Mouse (Mus musculus) forebrain, postnatal 0 days (tissue): ENCODE data around the gene Naa20. TPM values are rescaled to one million over a fixed set of nuclear protein-coding genes. Genes with fewer than 3 reads are reported as not detected.
A peak's percentile ranks its signal among the peaks of the same experiment; 100 is the strongest.

Source experiments
- ATAC-seq: fragments of 200-750 bp; cut with Nextera tagmentation; 2 replicates; pipeline ENCODE4 v1.8.0; 2017; ENCODE audit warnings: mild to moderate bottlenecking, moderate library complexity
- DNase-seq: peaks from one replicate; pipeline ENCODE4 v3.0.0-alpha.2; 2015
- H3K27ac ChIP-seq: fragments of 300-500 bp; sonication (generic); 2 replicates; pipeline ENCODE4 v1.5.1; 2014; ENCODE audit warnings: low read depth, mild to moderate bottlenecking, antibody characterized with exemption, low read length, moderate library complexity, mixed read lengths
- H3K27me3 ChIP-seq: fragments of 300-500 bp; sonication (generic); 2 replicates; pipeline ENCODE4 v1.6.1; 2014; ENCODE audit warnings: mild to moderate bottlenecking, low read length, mixed read lengths; ENCODE audit not compliant: insufficient read depth
- H3K36me3 ChIP-seq: fragments of 300-500 bp; sonication (generic); 2 replicates; pipeline ENCODE4 v1.6.1; 2014; ENCODE audit warnings: mild to moderate bottlenecking, moderate library complexity; ENCODE audit not compliant: insufficient read depth
- H3K4me1 ChIP-seq: fragments of 300-500 bp; sonication (generic); 2 replicates; pipeline ENCODE4 v1.6.1; 2014; ENCODE audit warnings: antibody characterized with exemption; ENCODE audit not compliant: insufficient read depth
- H3K4me2 ChIP-seq: fragments of 300-500 bp; sonication (generic); 2 replicates; pipeline ENCODE4 v1.6.1; 2014; ENCODE audit warnings: low read depth, mild to moderate bottlenecking, moderate library complexity
- H3K4me3 ChIP-seq: fragments of 300-500 bp; sonication (generic); 2 replicates; pipeline ENCODE4 v1.5.1; 2014; ENCODE audit warnings: low read depth, low read length, mixed read lengths
- H3K9ac ChIP-seq: fragments of 300-500 bp; sonication (generic); 2 replicates; pipeline ENCODE4 v1.6.1; 2014; ENCODE audit warnings: mild to moderate bottlenecking
- H3K9me3 ChIP-seq: fragments of 300-500 bp; sonication (generic); 2 replicates; pipeline ENCODE4 v1.6.1; 2016; ENCODE audit warnings: low read length
- CTCF ChIP-seq: sonication (generic); IDR thresholded peaks from 2 replicates; pipeline ENCODE4 v1.5.1; 2016; ENCODE audit warnings: antibody characterized with exemption, control low read depth, low read depth
- WGBS: fragments of 180-500 bp; shearing (Covaris S2); extraction: QIAGEN DNeasy Blood & Tissue Kit; methylation state at CpG from one replicate; pipeline ENCODE4 v1.1.7; 2014; 5-methylcytosine and 5-hydroxymethylcytosine counted together
- polyA plus RNA-seq: library from polyadenylated mRNA; unstranded; fragments of >200 nt; fragmentation: Nextera tagmentation; extraction: Ambion mirVana; gene quantifications from 2 replicates; pipeline ENCODE4 v1.2.1, GENCODE M21; 2015
- total RNA-seq: library from RNA; depleted of rRNA; stranded (reverse); fragments of >200 nt; gene quantifications from 2 replicates; pipeline ENCODE4 v1.2.3, GENCODE M21; 2014

Gene Naa20
- total and polyA plus RNA-seq, 2 experiments from 2014 or later: 124 to 152 TPM

DNA sequence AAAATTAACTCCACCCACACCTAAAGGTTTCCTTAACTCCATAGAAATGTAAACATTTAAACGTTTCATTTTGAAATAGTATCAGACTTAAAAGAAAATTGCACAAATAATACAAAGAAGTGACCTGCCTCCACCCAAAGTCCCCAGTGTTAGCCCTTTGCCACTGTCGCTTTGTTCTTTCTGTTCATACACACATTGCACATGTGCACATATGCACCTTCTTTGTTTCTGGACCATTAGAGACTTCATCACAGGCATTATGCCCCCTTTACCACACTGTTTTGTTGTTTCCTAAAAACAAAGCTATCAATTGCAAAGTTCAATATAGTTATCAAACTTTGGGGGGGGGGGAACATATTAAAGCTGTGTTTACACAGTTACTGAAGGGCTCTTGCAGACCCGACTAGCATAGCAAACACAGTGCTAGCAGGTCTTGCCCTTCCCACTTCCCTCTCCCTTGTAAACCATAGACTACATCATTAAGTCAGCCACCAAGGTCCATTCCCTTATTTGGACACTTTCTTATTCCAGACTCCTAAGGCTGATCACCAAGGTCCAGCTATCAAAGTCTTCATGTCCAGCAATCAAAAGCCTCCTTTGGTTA, 26.9 kb upstream of the Naa20 start:
- Histone ChIP-seq H3K9ac (no peak overlapping the region), H3K4me3 (no peak overlapping the region), H3K9me3 (no peaks in the 10 kb centered on the region), H3K4me2 (no peak overlapping the region), H3K27ac (no peak overlapping the region), H3K27me3 (no peaks in the 10 kb centered on the region), H3K4me1 (no peaks in the 10 kb centered on the region), H3K36me3 (peaks cover 9% of the 10 kb centered on the region; the same call in 1 of the 2 replicates)
- WGBS: 77% methylated on average over 3 of the region's 3 CpGs
- ATAC-seq: no peak
- no peak for TF ChIP-seq CTCF
- DNase-seq: no peak

DNA sequence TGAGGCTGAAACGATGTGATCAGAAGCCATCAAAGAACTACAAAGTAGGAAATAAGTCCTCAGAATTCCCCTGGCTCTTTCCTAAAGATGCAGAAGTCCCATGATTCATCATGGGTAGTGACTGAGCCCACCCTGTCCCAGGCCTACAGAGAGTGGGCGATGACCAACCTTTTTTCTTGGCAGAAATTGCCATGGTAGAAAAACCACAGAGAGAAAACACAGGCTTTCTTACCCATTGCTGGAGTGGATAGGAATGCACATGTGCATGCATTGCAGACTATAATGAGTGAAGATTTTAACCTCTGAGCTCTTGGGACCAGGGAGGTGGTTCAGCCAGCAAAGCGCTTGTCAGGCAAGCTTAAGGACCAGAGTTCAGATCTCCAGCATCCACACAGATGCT, 24.7 kb upstream of the Naa20 start:
- Histone ChIP-seq H3K27me3 (no peaks in the 10 kb centered on the region), H3K4me3 (no peak overlapping the region), H3K36me3 (peaks cover 9% of the 10 kb centered on the region; the same call in 1 of the 2 replicates), H3K27ac (no peak overlapping the region), H3K9ac (no peak overlapping the region), H3K4me2 (no peak overlapping the region), H3K4me1 (no peaks in the 10 kb centered on the region), H3K9me3 (no peaks in the 10 kb centered on the region)
- ATAC-seq (no peak), DNase-seq (no peak)
- TF ChIP-seq CTCF: no peak
- 99% methylated on average over 3 of the region's 3 CpGs for WGBS

DNA sequence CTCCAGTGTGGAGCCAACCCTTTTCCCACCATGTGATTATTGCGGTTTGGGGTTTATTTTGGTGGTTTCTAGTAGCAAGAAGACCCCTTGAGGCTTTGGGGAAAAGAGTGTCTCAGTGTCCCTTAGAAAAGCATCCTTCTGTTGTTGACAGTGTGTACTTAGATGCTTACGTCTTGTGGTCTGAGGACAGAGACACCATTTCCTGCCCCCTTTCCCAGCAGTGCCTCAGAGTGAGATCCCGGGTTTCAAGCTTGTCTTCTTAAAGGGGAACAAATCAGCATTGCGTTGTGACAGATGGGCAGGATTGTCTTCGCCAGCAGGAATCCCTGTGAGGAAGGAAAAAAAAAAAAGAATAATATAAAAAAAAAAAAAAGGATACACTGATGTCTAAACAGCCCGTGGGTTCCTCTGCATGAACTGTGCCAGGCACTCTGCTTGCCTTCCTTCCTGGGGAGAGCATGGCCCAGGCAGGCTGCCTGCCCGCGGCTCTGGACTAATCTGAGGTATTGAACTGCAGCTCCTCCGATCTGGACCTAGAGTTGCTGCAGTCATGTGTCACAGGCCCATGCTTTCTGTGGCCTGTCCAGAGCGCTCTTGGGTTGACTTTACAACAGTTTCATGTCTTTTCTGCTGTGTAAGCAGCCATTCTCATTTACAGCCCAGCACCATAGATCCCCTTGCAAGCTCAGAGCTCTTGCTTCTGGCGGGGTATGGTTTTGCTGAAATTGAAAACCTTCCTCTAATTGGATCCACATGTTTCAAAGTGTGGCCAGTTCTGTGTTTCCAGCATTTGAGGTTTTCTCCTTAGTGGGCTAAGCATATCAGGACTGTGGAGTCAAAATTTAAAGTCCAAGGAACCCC, 20.8 kb upstream of the Naa20 start:
- 73% methylated on average over 11 of the region's 11 CpGs for WGBS
- TF ChIP-seq CTCF: no peak
- H3K4me2 ChIP-seq: no peak overlapping the region
- H3K36me3 ChIP-seq: peaks cover 9% of the 10 kb centered on the region; the same call in 1 of the 2 replicates
- no peak overlapping the region for H3K9ac ChIP-seq
- no peak for ATAC-seq
- no peak for DNase-seq
- H3K4me1 ChIP-seq: no peaks in the 10 kb centered on the region
- no peaks in the 10 kb centered on the region for H3K27me3 ChIP-seq
- H3K4me3 ChIP-seq: no peak overlapping the region
- no peak overlapping the region for H3K27ac ChIP-seq
- no peaks in the 10 kb centered on the region for H3K9me3 ChIP-seq

DNA sequence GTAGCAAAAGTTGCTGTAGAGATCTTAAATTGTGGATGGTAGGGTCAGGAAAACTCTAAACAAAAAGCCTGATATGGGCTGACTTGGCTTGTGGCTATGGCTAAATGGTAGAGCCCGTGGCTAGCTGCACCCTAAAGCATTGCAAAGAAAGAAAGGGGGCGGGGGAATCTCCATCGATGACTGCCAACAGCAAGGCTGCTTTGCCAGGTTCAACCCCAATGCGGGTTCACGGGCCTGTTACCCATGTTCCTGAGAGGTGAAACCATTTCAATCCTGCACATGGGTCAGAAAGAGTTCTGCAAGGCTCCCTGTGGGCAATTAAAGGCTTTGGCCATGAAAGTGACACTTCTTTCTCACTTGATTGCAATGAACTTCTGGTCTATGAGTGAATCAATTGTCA, 20.0 kb upstream of the Naa20 start:
- Histone ChIP-seq H3K4me1 (no peaks in the 10 kb centered on the region), H3K9ac (no peak overlapping the region), H3K9me3 (no peaks in the 10 kb centered on the region), H3K27me3 (no peaks in the 10 kb centered on the region), H3K4me3 (no peak overlapping the region), H3K27ac (no peak overlapping the region), H3K36me3 (peaks cover 9% of the 10 kb centered on the region; the same call in 1 of the 2 replicates), H3K4me2 (no peak overlapping the region)
- ATAC-seq (no peak), DNase-seq (no peak)
- WGBS: 74% methylated on average over 5 of the region's 5 CpGs
- no peak for TF ChIP-seq CTCF

DNA sequence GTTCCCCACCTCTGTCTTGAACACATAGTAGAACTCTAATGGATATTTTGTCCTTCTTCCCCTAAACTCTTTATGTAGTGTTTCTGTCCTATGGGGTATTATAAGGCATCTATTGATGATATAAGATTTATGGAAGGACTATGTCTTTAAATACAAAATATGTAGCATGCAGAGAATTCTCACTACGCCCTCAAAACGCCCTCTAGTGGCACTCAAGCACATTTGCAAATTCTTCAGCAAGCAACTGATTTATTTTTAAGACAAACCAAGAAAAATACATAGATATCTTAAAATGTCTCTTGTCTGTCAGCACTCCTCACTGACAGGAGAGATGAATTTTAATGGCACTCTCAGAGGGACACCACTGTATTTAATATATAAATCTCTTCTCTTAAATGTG, 19.5 kb upstream of the Naa20 start:
- Histone ChIP-seq H3K9me3 (no peaks in the 10 kb centered on the region), H3K9ac (no peak overlapping the region), H3K4me3 (no peak overlapping the region), H3K27me3 (no peaks in the 10 kb centered on the region), H3K36me3 (peaks cover 9% of the 10 kb centered on the region; the same call in 1 of the 2 replicates), H3K4me1 (no peaks in the 10 kb centered on the region), H3K27ac (no peak overlapping the region), H3K4me2 (no peak overlapping the region)
- DNase-seq (no peak), ATAC-seq (no peak)
- peak; percentile 64 for TF ChIP-seq CTCF
- 17% methylated on average over 2 of the region's 2 CpGs for WGBS

DNA sequence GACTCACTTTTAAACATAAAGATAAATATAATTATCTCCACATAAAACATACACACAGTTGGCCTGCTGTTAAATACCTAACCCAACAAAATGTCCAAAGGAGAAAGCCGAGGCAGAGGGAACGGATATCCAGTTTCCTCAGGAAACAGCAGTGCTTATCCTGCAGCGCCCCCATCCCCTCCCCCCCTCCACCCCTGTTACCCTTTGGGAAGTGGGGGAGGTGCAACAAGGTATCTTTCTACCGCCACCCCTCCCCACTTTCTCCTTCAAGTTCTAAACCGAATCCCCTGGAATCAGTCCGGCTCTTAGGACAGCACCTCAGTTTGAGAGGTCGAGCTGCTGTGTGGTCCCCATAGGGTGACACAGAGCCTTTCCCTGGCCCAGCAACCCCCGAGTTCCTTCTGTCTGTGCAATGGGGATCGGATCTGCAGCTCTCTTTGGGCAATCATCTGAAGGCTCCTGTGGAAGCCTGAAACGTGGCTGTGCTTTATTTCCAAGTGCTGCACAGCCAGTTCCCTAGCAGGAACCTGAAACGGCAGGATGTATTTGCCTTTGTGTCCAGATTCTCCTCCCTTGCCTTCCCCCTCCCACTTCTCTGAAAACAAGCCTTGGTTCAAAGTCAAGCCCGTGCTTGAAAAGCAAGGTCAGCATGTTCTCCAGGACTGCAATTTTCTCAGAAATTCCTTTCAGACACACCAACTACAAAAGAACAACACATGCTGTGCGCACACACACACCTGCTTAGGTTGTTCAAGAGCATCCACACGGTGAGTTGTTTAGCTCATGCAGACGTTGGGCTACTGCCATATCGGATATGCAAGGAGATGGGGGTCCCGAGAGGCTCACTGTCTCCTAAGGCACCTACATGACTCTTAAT, 17.6 kb upstream of the Naa20 start:
- H3K4me2 ChIP-seq: no peak overlapping the region
- DNase-seq: no peak

More for the DNA sequence above, 17.6 kb upstream of the Naa20 start:
- Histone ChIP-seq H3K27me3 (no peaks in the 10 kb centered on the region), H3K4me3 (no peak overlapping the region), H3K4me1 (no peaks in the 10 kb centered on the region), H3K27ac (peak overlapping the region; percentile 35; the same call in 1 of the 2 replicates), H3K9me3 (no peaks in the 10 kb centered on the region), H3K36me3 (no peaks in the 10 kb centered on the region), H3K9ac (no peak overlapping the region)
- WGBS: 43% methylated on average over 17 of the region's 17 CpGs
- ATAC-seq: 0 out of 2 replicates have a peak, but pooled peaks have one; percentile 18
- no peak for TF ChIP-seq CTCF
